Mouse (Mus musculus): ENCODE data around the gene Carmil3. TPM values are rescaled to one million over a fixed set of nuclear protein-coding genes. Genes with fewer than 3 reads are reported as not detected.

Gene Carmil3
- polyA plus RNA-seq, 1 experiment from 2014 or later = 9.5 TPM

- DNase-seq (ENCODE audit: low spot score) = peak; percentile 60
- Histone ChIP-seq H3K9ac (ENCODE audit: low read length) (peak overlapping the region; percentile 16), H3K36me3 (ENCODE audit: control insufficient read depth, insufficient read depth, low read length) (no peaks in the 10 kb centered on the region), H3K4me1 (ENCODE audit: control insufficient read depth, insufficient read depth, low read length) (peaks cover 18% of the 10 kb centered on the region), H3K27ac (ENCODE audit: low read depth, low read length) (0 out of 2 replicates have a peak overlapping the region, but pooled peaks have one; percentile 39), H3K4me3 (ENCODE audit: low read depth, low read length) (peak overlapping the region; percentile 48), H3K27me3 (ENCODE audit: control insufficient read depth, insufficient read depth, low read length) (peaks cover 4% of the 10 kb centered on the region; the same call in 1 of the 2 replicates), H3K9me3 (ENCODE audit: control insufficient read depth, low read length) (no peaks in the 10 kb centered on the region), H3K4me2 (ENCODE audit: low read depth) (peak overlapping the region; percentile 88)
- ATAC-seq (ENCODE audit: insufficient read depth, low FRiP score, low TSS enrichment) = peak; percentile 82
- under 1% methylated on average over 61 of the region's 61 CpGs for WGBS
Measured at GRCm38 (mm10) chr14:55520451-55521361, 30.3 kb downstream of the Carmil3 start.

GRCm38 (mm10) chr14:55524062-55524461 lies 33.6 kb downstream of the Carmil3 start:
- H3K9me3 ChIP-seq (ENCODE audit: control insufficient read depth, low read length) = no peaks in the 10 kb centered on the region

GRCm38 (mm10) chr14:55524785-55525184 lies 34.3 kb downstream of the Carmil3 start, which contains the start of gene Nrl:
Gene Nrl, minus strand, starts transcription at chr14:55524981.
- Histone ChIP-seq H3K9me3 (ENCODE audit: control insufficient read depth, low read length) (no peaks in the 10 kb centered on the region), H3K4me2 (ENCODE audit: low read depth) (no peak within 1 kb of the TSS), H3K36me3 (ENCODE audit: control insufficient read depth, insufficient read depth, low read length) (no peaks in the 10 kb centered on the region), H3K4me3 (ENCODE audit: low read depth, low read length) (no peak within 1 kb of the TSS), H3K9ac (ENCODE audit: low read length) (no peak within 1 kb of the TSS), H3K4me1 (ENCODE audit: control insufficient read depth, insufficient read depth, low read length) (peaks cover 9% of the 10 kb centered on the region; the same call in 1 of the 2 replicates), H3K27ac (ENCODE audit: low read depth, low read length) (no peak within 1 kb of the TSS), H3K27me3 (ENCODE audit: control insufficient read depth, insufficient read depth, low read length) (peaks cover 4% of the 10 kb centered on the region; the same call in 1 of the 2 replicates)
- ATAC-seq (ENCODE audit: insufficient read depth, low FRiP score, low TSS enrichment) (no peak), DNase-seq (ENCODE audit: low spot score) (no peak)
- 36% methylated on average over 8 of the region's 8 CpGs for WGBS

More at GRCm38 (mm10) chr14:55524062-55524461, 33.6 kb downstream of the Carmil3 start:
- WGBS = 53% methylated on average over 4 of the region's 4 CpGs
- Histone ChIP-seq H3K36me3 (ENCODE audit: control insufficient read depth, insufficient read depth, low read length) (no peaks in the 10 kb centered on the region), H3K4me3 (ENCODE audit: low read depth, low read length) (no peak overlapping the region), H3K4me1 (ENCODE audit: control insufficient read depth, insufficient read depth, low read length) (peaks cover 17% of the 10 kb centered on the region), H3K4me2 (ENCODE audit: low read depth) (no peak overlapping the region), H3K9ac (ENCODE audit: low read length) (no peak overlapping the region), H3K27me3 (ENCODE audit: control insufficient read depth, insufficient read depth, low read length) (peaks cover 4% of the 10 kb centered on the region; the same call in 1 of the 2 replicates), H3K27ac (ENCODE audit: low read depth, low read length) (no peak overlapping the region)
- ATAC-seq (ENCODE audit: insufficient read depth, low FRiP score, low TSS enrichment) (no peak), DNase-seq (ENCODE audit: low spot score) (no peak)

- ATAC-seq (ENCODE audit: insufficient read depth, low FRiP score, low TSS enrichment) = no peak
- DNase-seq (ENCODE audit: low spot score) = no peak
- 83% methylated on average over 2 of the region's 2 CpGs for WGBS
- H3K27ac ChIP-seq (ENCODE audit: low read depth, low read length) = no peak overlapping the region
- no peak overlapping the region for H3K9ac ChIP-seq (ENCODE audit: low read length)
- no peak overlapping the region for H3K4me2 ChIP-seq (ENCODE audit: low read depth)
- H3K9me3 ChIP-seq (ENCODE audit: control insufficient read depth, low read length) = no peaks in the 10 kb centered on the region
- H3K4me1 ChIP-seq (ENCODE audit: control insufficient read depth, insufficient read depth, low read length) = no peaks in the 10 kb centered on the region
- peaks cover 4% of the 10 kb centered on the region; the same call in 1 of the 2 replicates for H3K27me3 ChIP-seq (ENCODE audit: control insufficient read depth, insufficient read depth, low read length)
- no peaks in the 10 kb centered on the region for H3K36me3 ChIP-seq (ENCODE audit: control insufficient read depth, insufficient read depth, low read length)
- H3K4me3 ChIP-seq (ENCODE audit: low read depth, low read length) = no peak overlapping the region
Measured at GRCm38 (mm10) chr14:55526674-55527073, 36.2 kb downstream of the Carmil3 start.

- Histone ChIP-seq H3K9me3 (ENCODE audit: control insufficient read depth, low read length) (no peaks in the 10 kb centered on the region), H3K4me1 (ENCODE audit: control insufficient read depth, insufficient read depth, low read length) (no peaks in the 10 kb centered on the region), H3K27me3 (ENCODE audit: control insufficient read depth, insufficient read depth, low read length) (no peaks in the 10 kb centered on the region), H3K27ac (ENCODE audit: low read depth, low read length) (no peak overlapping the region), H3K4me3 (ENCODE audit: low read depth, low read length) (no peak overlapping the region), H3K4me2 (ENCODE audit: low read depth) (no peak overlapping the region), H3K9ac (ENCODE audit: low read length) (no peak overlapping the region), H3K36me3 (ENCODE audit: control insufficient read depth, insufficient read depth, low read length) (no peaks in the 10 kb centered on the region)
- ATAC-seq (ENCODE audit: insufficient read depth, low FRiP score, low TSS enrichment) = no peak
- DNase-seq (ENCODE audit: low spot score) = no peak
- 18% methylated on average over 3 of the region's 3 CpGs for WGBS
Measured at GRCm38 (mm10) chr14:55527940-55528339, 37.5 kb downstream of the Carmil3 start.

GRCm38 (mm10) chr14:55536116-55536745 lies 45.8 kb downstream of the Carmil3 start:
- H3K27me3 ChIP-seq (ENCODE audit: control insufficient read depth, insufficient read depth, low read length) = no peaks in the 10 kb centered on the region
- no peak for ATAC-seq (ENCODE audit: insufficient read depth, low FRiP score, low TSS enrichment)

GRCm38 (mm10) chr14:55540067-55540786 lies 49.8 kb downstream of the Carmil3 start, which contains the start of gene Pck2:
Gene Pck2, plus strand, starts transcription at chr14:55540266.
- no peaks in the 10 kb centered on the region for H3K36me3 ChIP-seq (ENCODE audit: control insufficient read depth, insufficient read depth, low read length)
- peak; percentile 79 for ATAC-seq (ENCODE audit: insufficient read depth, low FRiP score, low TSS enrichment)
- peak within 1 kb of the TSS; percentile 81 for H3K4me2 ChIP-seq (ENCODE audit: low read depth)
- DNase-seq (ENCODE audit: low spot score) = peak; percentile 80
- 0 out of 2 replicates have a peak, but pooled peaks cover 6% of the 10 kb centered on the region for H3K4me1 ChIP-seq (ENCODE audit: control insufficient read depth, insufficient read depth, low read length)
- H3K9ac ChIP-seq (ENCODE audit: low read length) = peak within 1 kb of the TSS; percentile 77
- H3K9me3 ChIP-seq (ENCODE audit: control insufficient read depth, low read length) = no peaks in the 10 kb centered on the region
- WGBS = under 1% methylated on average over 32 of the region's 32 CpGs
- no peak within 1 kb of the TSS for H3K27ac ChIP-seq (ENCODE audit: low read depth, low read length)
- H3K27me3 ChIP-seq (ENCODE audit: control insufficient read depth, insufficient read depth, low read length) = no peaks in the 10 kb centered on the region
- peak within 1 kb of the TSS; percentile 55 for H3K4me3 ChIP-seq (ENCODE audit: low read depth, low read length)

More at GRCm38 (mm10) chr14:55536116-55536745, 45.8 kb downstream of the Carmil3 start:
- 51% methylated on average over 6 of the region's 6 CpGs for WGBS
- no peaks in the 10 kb centered on the region for H3K9me3 ChIP-seq (ENCODE audit: control insufficient read depth, low read length)
- no peak overlapping the region for H3K4me3 ChIP-seq (ENCODE audit: low read depth, low read length)
- H3K4me1 ChIP-seq (ENCODE audit: control insufficient read depth, insufficient read depth, low read length) = 0 out of 2 replicates have a peak, but pooled peaks cover 5% of the 10 kb centered on the region
- H3K36me3 ChIP-seq (ENCODE audit: control insufficient read depth, insufficient read depth, low read length) = no peaks in the 10 kb centered on the region
- H3K9ac ChIP-seq (ENCODE audit: low read length) = no peak overlapping the region
- peak; percentile 42 for DNase-seq (ENCODE audit: low spot score)
- H3K4me2 ChIP-seq (ENCODE audit: low read depth) = no peak overlapping the region
- H3K27ac ChIP-seq (ENCODE audit: low read depth, low read length) = no peak overlapping the region

GRCm38 (mm10) chr14:55540787-55541321 lies 50.4 kb downstream of the Carmil3 start:
- ATAC-seq (ENCODE audit: insufficient read depth, low FRiP score, low TSS enrichment) (peak; percentile 55; the same call in 1 of the 2 replicates), DNase-seq (ENCODE audit: low spot score) (peak; percentile 75)
- H3K4me2 ChIP-seq (ENCODE audit: low read depth) = peak overlapping the region; percentile 81
- no peaks in the 10 kb centered on the region for H3K27me3 ChIP-seq (ENCODE audit: control insufficient read depth, insufficient read depth, low read length)
- H3K4me1 ChIP-seq (ENCODE audit: control insufficient read depth, insufficient read depth, low read length) = 0 out of 2 replicates have a peak, but pooled peaks cover 6% of the 10 kb centered on the region
- H3K9me3 ChIP-seq (ENCODE audit: control insufficient read depth, low read length) = no peaks in the 10 kb centered on the region
- no peak overlapping the region for H3K27ac ChIP-seq (ENCODE audit: low read depth, low read length)
- no peaks in the 10 kb centered on the region for H3K36me3 ChIP-seq (ENCODE audit: control insufficient read depth, insufficient read depth, low read length)
- WGBS = 9% methylated on average over 10 of the region's 10 CpGs
- H3K4me3 ChIP-seq (ENCODE audit: low read depth, low read length) = peak overlapping the region; percentile 55
- peak overlapping the region; percentile 77 for H3K9ac ChIP-seq (ENCODE audit: low read length)

Measured in neural tube, embryonic 11.5 days (tissue).